Mouse (Mus musculus): ENCODE measurements around the gene Tmem161a.
A peak's percentile ranks its signal among the peaks of the same experiment; 100 is the strongest.

Gene Tmem161a

GRCm38 (mm10) chr8:70172043-70172681 is at the start of gene Tmem161a:
Tmem161a (plus strand) TSS chr8:70172356.
- peak; percentile 93 for DNase-seq (ENCODE audit: low spot score)

- no peak for DNase-seq (ENCODE audit: low spot score)
These were observed 49.3 kb upstream of the Tmem161a start for GRCm38 (mm10) chr8:70122863-70123262.

DNA sequence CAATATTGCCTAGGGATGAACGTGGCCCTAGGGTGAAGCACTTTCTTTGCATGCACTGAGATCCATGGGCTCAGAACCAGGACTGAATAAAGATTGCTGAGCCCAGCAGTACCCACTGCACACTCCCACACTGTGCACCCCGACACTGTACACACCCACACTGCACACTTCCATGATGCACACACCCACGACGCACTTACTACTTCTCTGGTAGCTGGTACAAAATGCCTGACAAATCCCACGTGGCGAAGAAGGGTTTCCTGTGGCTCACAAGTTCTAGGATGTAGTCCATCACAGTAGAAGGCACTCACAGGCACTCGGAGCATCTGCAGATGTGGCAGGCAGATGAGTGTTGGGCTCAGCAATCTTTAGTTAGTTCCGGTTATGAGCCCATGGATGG is 47.2 kb upstream of the Tmem161a start:
- peak; percentile 30 for DNase-seq (ENCODE audit: low spot score)

- no peak for DNase-seq (ENCODE audit: low spot score)
These were observed 43.7 kb upstream of the Tmem161a start for GRCm38 (mm10) chr8:70128435-70128834.

DNA sequence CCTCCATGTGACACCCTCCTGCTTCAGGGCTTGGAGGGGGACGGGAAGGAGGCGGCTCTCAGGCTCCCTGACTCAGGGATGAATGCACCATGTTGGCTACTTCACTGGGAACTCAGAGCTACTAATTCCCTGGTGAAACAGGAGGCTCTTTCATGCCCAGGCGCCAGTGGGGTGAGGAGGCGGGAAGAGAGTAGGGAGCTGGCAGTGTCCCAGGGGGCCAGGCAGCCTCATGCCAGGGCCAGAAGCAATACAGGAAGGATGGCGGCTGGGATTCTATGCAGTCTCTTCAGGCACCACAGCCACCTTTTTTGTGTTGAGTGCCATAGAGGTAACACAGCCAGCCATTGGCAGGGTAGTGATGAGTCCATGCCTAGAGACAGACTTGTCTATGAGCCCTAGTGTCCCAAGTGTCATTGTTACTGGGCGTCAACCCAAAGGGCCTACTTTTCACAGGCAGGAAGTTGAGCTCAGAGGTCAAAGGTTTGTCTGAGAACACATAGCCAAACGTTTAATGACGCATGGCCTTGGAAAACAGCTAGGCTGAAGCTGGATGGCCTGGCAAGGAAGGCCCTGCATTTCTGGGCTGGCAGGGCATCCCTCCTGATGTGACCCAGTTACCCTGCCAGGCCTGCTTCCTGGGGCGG is 42.7 kb upstream of the Tmem161a start:
- DNase-seq (ENCODE audit: low spot score) = peak; percentile 63

DNA sequence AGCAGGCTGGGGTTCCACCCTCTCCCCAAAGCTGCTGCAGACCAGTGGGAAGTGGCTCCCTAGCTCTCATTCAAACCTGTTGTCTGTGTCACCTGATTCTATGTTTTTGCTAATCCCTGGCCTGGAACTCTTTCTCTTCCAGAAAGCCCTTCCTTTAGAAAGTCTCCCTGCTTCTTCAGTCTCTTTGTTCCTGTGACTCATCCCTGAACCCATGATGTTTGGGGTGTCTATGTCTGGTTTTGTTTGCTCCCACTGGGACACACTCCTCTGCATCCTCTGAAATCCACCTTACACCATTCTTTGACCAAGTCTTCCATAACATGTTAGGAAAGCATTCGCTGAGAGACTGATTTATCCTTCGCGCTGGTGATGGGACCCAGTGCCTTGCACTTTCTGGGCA is 42.1 kb upstream of the Tmem161a start:
- DNase-seq (ENCODE audit: low spot score) = no peak

DNA sequence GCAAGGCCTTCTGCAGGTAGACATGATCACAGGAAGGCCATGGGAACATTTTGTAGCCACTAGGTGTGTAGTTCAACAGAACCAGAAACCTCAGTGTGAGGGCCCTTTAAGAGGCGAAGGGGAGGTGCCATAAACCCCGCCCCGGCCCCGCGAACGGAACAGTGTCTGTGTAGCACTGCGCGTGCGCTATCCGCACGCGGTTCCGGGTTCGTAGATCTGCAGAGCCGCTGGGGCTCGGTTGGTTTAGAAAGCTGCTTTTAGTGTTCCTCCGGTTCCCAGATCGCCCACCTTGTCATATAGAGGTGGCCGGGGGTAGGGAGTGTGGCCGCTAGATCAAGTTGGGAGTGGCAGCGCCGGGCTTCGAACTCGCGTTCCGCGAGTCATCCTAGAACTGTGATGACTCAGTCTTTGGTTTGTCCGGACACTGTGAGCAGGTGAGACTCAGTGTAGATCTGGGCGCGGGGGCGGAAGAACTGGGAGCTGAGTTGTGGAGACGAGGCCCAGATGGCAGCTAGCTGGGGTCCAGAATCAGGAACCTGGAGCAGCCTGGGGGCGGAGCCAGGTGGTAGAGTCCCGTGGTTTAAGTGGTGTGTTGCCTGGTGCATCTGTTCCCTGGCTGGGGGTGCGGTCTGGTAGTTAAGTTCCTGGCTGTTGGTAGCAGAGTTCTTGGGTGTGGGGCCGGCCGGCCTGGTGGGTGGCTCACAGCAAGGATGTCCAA is 40.8 kb upstream of the Tmem161a start, which contains the start of gene Nr2c2ap:
Gene Nr2c2ap (plus strand): TSS at position 168 of the 718 bp plus-strand sequence.
- peak; percentile 91 for DNase-seq (ENCODE audit: low spot score)

DNA sequence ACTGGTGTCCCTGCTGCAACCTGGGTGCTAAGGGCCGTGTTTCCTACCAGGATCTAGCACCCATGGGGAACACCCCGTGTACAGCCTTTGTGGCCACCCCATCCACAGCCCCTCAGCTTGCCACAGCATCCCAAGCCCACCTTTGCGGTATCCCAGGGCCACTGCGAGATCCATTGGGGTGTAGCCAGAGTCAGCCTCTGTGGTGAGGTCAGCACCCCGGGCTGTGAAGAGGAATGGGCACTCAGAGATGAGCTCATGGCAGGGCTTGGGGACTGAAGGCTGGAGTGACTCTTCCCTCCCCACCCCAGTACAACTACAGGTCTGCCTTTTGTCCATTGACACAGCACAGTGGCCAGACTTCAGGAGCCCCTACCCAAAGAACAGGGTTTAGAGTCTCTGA is 38.1 kb upstream of the Tmem161a start:
- DNase-seq (ENCODE audit: low spot score) = no peak

GRCm38 (mm10) chr8:70134931-70135330 is 37.2 kb upstream of the Tmem161a start:
- DNase-seq (ENCODE audit: low spot score) = no peak

DNA sequence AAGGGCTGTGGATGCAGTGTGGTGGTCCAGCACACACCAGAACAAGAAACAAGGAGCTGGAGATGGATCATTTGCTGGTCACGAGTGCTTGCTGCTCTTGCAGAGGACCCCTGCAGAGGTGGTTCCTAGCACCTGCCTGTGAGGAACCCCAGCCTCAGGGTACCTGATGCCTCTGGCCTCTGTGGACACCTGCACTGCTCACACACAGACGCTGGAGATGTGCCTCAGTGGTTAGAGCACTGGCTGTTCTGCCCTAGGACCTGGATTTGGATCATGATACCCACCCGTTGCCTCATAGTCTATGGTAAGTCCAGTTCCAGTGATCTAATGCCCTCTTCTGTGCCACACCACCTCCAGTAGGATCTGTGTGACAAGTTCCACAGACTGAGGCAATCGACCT is 35.6 kb upstream of the Tmem161a start:
- no peak for DNase-seq (ENCODE audit: low spot score)

GRCm38 (mm10) chr8:70137890-70138289 is 34.3 kb upstream of the Tmem161a start:
- DNase-seq (ENCODE audit: low spot score) = no peak

DNA sequence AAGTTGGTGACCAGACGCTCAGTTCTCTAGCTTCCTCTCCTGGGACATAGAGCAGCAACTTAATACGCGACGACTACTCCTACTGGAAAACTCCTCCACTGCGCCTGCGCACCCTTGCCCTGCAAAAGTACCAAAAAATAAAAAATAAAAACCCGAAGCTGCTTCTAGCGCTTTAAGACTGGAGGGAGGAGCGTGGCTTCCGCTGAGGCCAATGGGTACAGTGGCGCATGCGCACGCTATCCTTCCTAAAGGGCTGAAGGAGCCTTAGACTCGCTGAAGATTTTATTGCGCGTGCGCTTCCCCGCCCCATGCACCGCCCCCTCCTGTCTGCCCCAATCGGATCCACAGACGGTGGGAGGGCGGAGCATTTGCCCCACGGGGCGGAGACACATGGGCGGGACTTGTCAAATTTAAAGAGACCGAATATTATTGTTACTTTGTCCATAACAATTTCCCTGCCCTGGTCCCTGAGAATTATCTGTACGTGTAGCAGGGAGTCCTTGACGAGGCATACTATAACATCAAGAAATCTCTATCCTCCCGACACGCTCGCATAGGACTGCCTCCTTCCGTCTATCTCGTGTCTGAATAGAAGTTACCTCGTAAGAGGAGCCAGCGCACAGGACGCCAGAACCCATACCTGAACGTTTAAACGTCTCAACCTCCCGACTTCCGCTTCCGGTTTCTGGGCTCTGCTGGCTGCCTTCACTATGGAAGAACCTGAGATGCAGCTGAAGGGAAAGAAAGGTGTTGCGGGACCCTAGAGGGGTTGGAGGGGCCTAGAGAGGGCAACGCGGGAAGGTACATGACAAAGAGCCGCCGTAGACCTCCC is 32.9 kb upstream of the Tmem161a start, which contains the start of the genes Rfxank, Borcs8 and Mef2b:
Gene Rfxank (minus strand): TSS at position 129 of the 832 bp plus-strand sequence.
Gene Borcs8 (plus strand): TSS at position 474 of the 832 bp plus-strand sequence.
Gene Mef2b (plus strand): TSS at position 686 of the 832 bp plus-strand sequence.
- peak; percentile 99 for DNase-seq (ENCODE audit: low spot score)

DNA sequence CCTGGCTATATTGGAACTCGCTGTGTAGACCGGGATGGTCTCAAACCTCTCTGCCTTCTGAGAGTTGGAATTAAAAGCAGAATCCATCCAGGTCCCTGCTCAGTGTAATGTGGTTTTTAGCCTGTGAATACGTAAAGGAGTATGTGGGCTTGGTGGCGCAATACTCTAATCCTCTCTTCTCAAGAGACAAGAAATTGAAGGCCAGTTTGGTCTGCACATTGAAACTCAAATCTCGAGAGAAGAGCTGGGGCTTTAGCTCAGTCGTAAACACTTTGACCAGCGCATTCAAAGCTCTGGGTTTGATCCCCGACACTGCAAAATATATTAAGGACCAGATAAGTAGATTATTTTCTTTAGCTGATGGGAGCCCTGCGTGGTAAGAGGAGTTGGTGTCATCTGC is 32.2 kb upstream of the Tmem161a start:
- DNase-seq (ENCODE audit: low spot score) = no peak

DNA sequence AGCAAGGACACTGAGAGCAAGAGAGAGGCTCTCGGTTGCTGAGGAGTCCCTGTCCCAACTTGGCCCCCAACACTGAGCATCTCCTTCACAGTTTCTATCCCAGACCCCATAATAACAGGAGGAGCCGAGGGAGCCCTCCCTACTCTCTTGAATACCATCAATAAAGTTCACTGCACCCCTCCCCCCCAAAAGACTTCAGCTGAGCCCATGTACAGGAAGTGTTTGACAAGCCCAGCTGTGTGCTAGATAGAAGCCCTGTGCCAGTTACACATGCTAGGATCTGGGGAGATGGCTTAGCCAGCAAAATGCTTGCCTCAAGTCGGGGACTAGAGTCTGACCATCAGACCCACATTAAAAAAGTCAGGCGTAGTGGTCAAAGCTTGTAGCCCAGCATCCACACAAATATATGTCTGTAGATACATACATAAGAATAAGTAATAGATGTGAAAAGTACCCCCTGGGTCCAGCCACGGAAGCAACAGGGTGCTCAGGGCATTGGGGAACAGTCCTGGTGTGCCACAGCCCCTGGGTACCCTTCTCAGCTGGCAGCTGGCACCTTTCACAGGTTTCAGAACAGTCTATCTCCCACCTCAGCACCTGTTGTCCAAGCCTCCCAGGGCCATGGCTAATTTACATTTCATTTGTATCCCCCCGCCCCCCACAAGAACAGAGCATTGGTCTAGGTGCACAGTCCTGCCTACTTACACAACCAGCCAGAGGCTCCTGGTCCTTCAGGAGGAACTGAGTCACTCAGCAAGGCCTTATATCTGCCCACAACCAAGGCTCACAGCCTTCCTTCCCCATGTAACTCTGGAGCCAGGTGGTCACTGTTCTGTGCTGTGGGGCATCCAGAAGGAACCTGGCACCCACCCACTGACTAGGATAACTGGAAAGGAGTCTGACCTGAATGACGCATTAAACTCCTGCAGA is 24.2 kb upstream of the Tmem161a start:
- DNase-seq (ENCODE audit: low spot score) = no peak

DNA sequence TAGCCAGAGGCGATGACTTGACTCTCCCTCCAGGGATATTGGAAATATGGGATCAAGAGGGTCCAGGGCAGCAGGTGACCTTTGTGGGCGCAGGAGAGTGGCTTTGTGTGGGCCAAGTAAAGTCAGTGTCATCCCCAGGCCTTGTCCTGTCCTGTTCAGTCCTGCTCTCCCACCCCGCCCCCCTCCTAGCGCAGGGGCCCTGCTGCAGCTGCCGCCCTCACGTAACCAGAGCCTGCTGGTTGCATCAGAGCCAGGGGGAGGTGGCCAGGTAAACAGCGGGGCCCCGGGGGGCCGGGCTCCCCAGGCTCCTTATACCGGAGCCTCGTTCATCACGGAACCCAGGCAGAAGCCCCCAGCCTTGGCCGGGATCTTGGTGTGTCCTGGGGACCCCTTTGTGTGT is 22.0 kb upstream of the Tmem161a start:
- no peak for DNase-seq (ENCODE audit: low spot score)

DNA sequence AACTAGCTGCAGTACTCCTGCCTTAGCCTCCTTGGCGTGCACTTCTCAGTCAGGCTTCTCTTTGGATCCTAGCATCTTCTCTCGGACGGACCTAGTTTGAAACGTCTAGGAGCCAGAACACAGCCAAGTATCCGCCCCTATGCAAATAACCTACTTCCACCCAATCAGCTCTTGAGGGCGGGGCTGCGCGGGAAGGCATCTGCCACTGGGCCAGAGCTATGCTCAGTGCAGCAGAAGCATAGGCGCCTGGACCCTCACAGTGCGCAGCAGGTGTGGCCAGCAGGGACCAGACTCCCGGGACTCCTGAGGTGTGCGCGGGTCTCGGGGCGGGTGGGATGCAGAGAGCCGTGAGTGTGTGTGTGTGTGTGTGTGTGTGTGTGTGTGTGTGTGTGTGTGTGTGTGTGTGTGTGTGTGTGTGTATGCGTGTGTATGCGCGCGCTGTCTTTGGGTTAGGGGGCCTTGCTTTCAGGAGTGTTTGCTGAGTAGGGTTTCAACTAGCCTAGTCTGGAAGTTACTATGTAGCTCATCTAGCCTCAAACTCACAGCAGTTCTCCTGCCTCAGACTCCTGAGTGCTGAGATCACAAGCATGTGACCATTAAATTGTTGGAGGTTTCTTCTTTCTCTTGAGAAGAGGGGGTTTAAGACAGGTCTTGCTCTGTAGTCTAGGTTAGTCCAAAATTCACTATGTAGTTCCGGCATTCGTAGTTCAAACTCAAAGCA is 19.5 kb upstream of the Tmem161a start:
- DNase-seq (ENCODE audit: low spot score) = peak; percentile 87

GRCm38 (mm10) chr8:70157240-70157800 is 14.8 kb upstream of the Tmem161a start:
- DNase-seq (ENCODE audit: low spot score) = no peak

DNA sequence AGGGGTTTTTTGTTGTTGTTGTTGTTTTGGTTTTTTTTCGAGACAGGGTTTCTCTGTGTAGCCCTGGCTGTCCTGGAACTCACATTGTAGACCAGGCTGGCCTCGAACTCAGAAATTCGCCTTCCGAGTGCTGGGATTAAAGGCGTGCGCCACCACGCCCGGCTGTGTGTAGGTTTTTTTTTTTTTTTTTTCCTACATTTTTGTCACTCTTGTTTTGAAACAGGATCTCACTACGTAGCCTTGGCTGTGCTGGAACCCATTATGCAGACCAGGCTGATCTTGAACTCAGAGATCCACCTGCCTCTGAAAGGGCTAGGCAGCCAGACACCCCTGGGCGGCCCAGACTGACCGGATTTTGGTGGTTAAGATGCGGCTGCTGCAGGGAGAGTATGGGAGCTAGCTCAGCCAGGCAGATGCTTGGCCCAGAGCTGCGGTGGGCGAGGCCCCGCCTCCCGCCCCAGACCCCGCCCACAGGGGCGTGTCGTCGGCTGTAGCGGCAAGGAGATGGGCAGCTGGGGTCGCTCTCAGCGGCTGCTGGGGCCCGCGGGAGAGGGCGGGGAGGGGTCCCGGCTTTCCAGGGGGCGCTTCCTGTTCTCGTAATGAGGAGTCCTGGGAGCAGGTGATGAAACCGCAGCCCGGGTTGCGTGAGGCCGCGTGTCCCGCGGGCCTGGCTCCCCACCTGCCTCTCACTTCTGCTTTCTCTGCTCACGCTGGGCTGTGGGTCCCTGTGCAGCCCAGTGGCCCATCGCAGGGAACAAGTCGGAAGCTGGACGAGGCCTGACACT is 13.9 kb upstream of the Tmem161a start:
- DNase-seq (ENCODE audit: low spot score) = peak; percentile 89

GRCm38 (mm10) chr8:70159211-70159610 is 12.9 kb upstream of the Tmem161a start:
- no peak for DNase-seq (ENCODE audit: low spot score)
